Mouse (Mus musculus) MEL (cell line): ENCODE measurements around the gene Dnase1l3. TPM values are rescaled to one million over a fixed set of nuclear protein-coding genes. Genes with fewer than 3 reads are reported as not detected.
"Not testable (repeated sequence)": the region's sequence is repeated elsewhere in the genome, so short reads cannot be mapped to it uniquely, and the experiment has no call there.

Experiments
- DNase-seq: peaks from one replicate; pipeline ENCODE4 v3.0.0; 2011; ENCODE audit warnings: low read depth, low spot score
- H3K27ac ChIP-seq: 2 replicates; pipeline ENCODE4 v1.5.1; 2012; ENCODE audit warnings: low read depth, mild to moderate bottlenecking, control low read depth, low read length, moderate library complexity; ENCODE audit not compliant: control insufficient read depth
- H3K27me3 ChIP-seq, 2 experiments: fragments of 150-350 bp in 1 of 2; sonication (generic) in 1 of 2; 2 replicates each; pipeline ENCODE4 v1.6.1; 2012; ENCODE audit warnings: low read length in 2 of 2, mild to moderate bottlenecking in 2 of 2, improper control_type of control experiment in 1 of 2, moderate library complexity in 1 of 2; ENCODE audit not compliant: insufficient read depth in 2 of 2, control insufficient read depth in 1 of 2
- H3K36me3 ChIP-seq, 2 experiments: 2 replicates each; pipeline ENCODE4 v1.6.1; 2012 to 2014; ENCODE audit warnings: low read length in 2 of 2, improper control_type of control experiment in 1 of 2, inconsistent platforms in 1 of 2, mild to moderate bottlenecking in 1 of 2; ENCODE audit not compliant: insufficient read depth in 2 of 2, control insufficient read depth in 1 of 2
- H3K4me1 ChIP-seq, 2 experiments: fragments of 150-350 bp in 1 of 2; sonication (generic) in 1 of 2; 2 replicates each; pipeline ENCODE4 v1.6.1; 2012; ENCODE audit warnings: low read length in 2 of 2, improper control_type of control experiment in 1 of 2, mild to moderate bottlenecking in 1 of 2; ENCODE audit not compliant: insufficient read depth in 2 of 2, control insufficient read depth in 1 of 2
- H3K4me3 ChIP-seq, 2 experiments: fragments of 150-350 bp in 1 of 2; sonication (generic) in 1 of 2; 2 replicates each; pipeline ENCODE4 v1.5.1; 2012; ENCODE audit warnings: low read depth in 2 of 2, low read length in 2 of 2, mild to moderate bottlenecking in 2 of 2, moderate library complexity in 2 of 2, control low read depth in 1 of 2, improper control_type of control experiment in 1 of 2; ENCODE audit not compliant: control insufficient read depth in 1 of 2, insufficient read depth in 1 of 2
- H3K79me2 ChIP-seq: 2 replicates; pipeline ENCODE4 v1.6.1; 2012; ENCODE audit warnings: mild to moderate bottlenecking, low read length, moderate library complexity; ENCODE audit not compliant: control insufficient read depth, poor library complexity, insufficient read depth
- H3K9ac ChIP-seq: 2 replicates; pipeline ENCODE4 v1.6.1; 2012; ENCODE audit warnings: low read depth, mild to moderate bottlenecking, control low read depth, low read length, moderate library complexity; ENCODE audit not compliant: control insufficient read depth, poor library complexity, severe bottlenecking
- H3K9me3 ChIP-seq: fragments of 150-350 bp; sonication (generic); replicated peaks from 2 replicates; pipeline ENCODE4 v1.6.1; 2012; ENCODE audit warnings: mild to moderate bottlenecking, low read length, improper control_type of control experiment, moderate library complexity; ENCODE audit not compliant: insufficient read depth
- EP300 ChIP-seq, 2 experiments: IDR thresholded peaks; 2 replicates each; pipeline ENCODE4 v1.6.1; 2011; ENCODE audit warnings: improper control_type of control experiment in 2 of 2, low read length in 2 of 2, low read depth in 1 of 2, mild to moderate bottlenecking in 1 of 2
- ETS1 ChIP-seq: IDR thresholded peaks from 2 replicates; pipeline ENCODE4 v1.6.1; 2012; ENCODE audit warnings: low read depth, mild to moderate bottlenecking, inconsistent platforms, low read length, improper control_type of control experiment, moderate library complexity
- GATA1 ChIP-seq: IDR thresholded peaks from 2 replicates; pipeline ENCODE4 v1.6.1; 2011; ENCODE audit warnings: low read depth, low read length, improper control_type of control experiment
- JUND ChIP-seq: IDR thresholded peaks from 2 replicates; pipeline ENCODE4 v1.6.1; 2011; ENCODE audit warnings: low read depth, mild to moderate bottlenecking, improper control_type of control experiment, low read length
- MAZ ChIP-seq: IDR thresholded peaks from 2 replicates; pipeline ENCODE4 v1.6.1; 2012; ENCODE audit warnings: low read depth, mild to moderate bottlenecking, inconsistent platforms, low read length, improper control_type of control experiment
- MEF2A ChIP-seq: IDR thresholded peaks from 2 replicates; pipeline ENCODE4 v1.6.1; 2014; ENCODE audit warnings: low read depth, mild to moderate bottlenecking, inconsistent platforms, low read length, improper control_type of control experiment; ENCODE audit not compliant: poor library complexity, insufficient replicate concordance, severe bottlenecking; ENCODE audit errors: extremely low read depth
- NELFE ChIP-seq: IDR thresholded peaks from 2 replicates; pipeline ENCODE4 v1.6.1; 2011; ENCODE audit warnings: low read depth, low read length, improper control_type of control experiment
- POLR2AphosphoS2 ChIP-seq: IDR thresholded peaks from 2 replicates; pipeline ENCODE4 v1.6.1; 2011; ENCODE audit warnings: low read length, improper control_type of control experiment
- SIN3A ChIP-seq: IDR thresholded peaks from 2 replicates; pipeline ENCODE4 v1.6.1; 2012; ENCODE audit warnings: low read length, improper control_type of control experiment, inconsistent platforms
- SMC3 ChIP-seq: IDR thresholded peaks from 2 replicates; pipeline ENCODE4 v1.6.1; 2011; ENCODE audit warnings: low read depth, low read length, improper control_type of control experiment
- ZKSCAN1 ChIP-seq: IDR thresholded peaks from 2 replicates; pipeline ENCODE4 v1.6.1; 2012; ENCODE audit warnings: low read depth, mild to moderate bottlenecking, inconsistent platforms, low read length, improper control_type of control experiment, moderate library complexity
- polyA plus RNA-seq, 2 experiments: library from polyadenylated mRNA; stranded (reverse) in 1 of 2; unstranded in 1 of 2; fragments of >175 nt in 1 of 2; fragments of >200 nt in 1 of 2; gene quantifications; 2 replicates each; pipeline versions ENCODE4 v1.2.1 to v1.2.4; 2012; ENCODE audit warnings: low replicate concordance in 2 of 2, low read depth in 1 of 2; ENCODE audit not compliant: insufficient read length in 2 of 2, insufficient read depth in 1 of 2, missing spikeins in 1 of 2
- total RNA-seq: library from RNA; depleted of rRNA; stranded (reverse); fragments of 300-350 nt; gene quantifications from 2 replicates; pipeline ENCODE4 v1.2.3, GENCODE M21; 2012

Dnase1l3 gene
- total and polyA plus RNA-seq, 3 experiments: not detected

DNA sequence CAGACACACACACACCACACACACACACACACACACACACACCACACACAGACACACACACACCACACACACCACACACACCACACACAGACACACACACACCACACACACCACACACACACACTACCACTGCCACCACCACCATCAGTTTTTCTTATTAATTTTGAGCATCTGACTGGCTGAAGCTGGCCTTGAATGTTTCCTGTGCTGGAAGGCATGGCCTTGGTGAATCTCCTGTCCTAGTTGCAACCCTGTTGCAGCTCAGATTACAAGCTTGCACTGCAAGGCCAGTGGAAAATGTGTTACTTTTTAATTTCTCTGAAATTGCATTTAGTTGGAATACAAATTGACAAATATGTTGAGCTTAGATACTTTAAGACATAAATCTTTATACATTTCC, 12.7 kb upstream of the Dnase1l3 start:
- Histone ChIP-seq H3K9me3 (no peaks in the 10 kb centered on the region), H3K79me2 (no peaks in the 10 kb centered on the region), H3K4me1 (no peaks in the 10 kb centered on the region), H3K27ac (no peak overlapping the region), H3K27me3 (0 out of 4 replicates have a peak, but pooled peaks cover 0 to 2% of the 10 kb centered on the region in 2 experiments), H3K36me3 (no peaks in the 10 kb centered on the region), H3K9ac (no peak overlapping the region), H3K4me3 (no peak overlapping the region)
- no peak for TF ChIP-seq MEF2A
- no peak for DNase-seq

- not testable (repeated sequence) for H3K27me3 ChIP-seq, H3K9ac ChIP-seq, H3K79me2 ChIP-seq, H3K9me3 ChIP-seq, H3K4me3 ChIP-seq, H3K4me1 ChIP-seq, DNase-seq, H3K36me3 ChIP-seq, H3K27ac ChIP-seq
Observed at GRCm38 (mm10) chr14:8006061-8006460, 11.7 kb upstream of the Dnase1l3 start.

- no peak for DNase-seq
- H3K27ac ChIP-seq: no peak overlapping the region
- H3K9ac ChIP-seq: no peak overlapping the region
- no peaks in the 10 kb centered on the region for H3K4me1 ChIP-seq
- H3K27me3 ChIP-seq: no peaks in the 10 kb centered on the region; a peak in 1 of 4 replicates
- no peaks in the 10 kb centered on the region for H3K79me2 ChIP-seq
- no peaks in the 10 kb centered on the region for H3K9me3 ChIP-seq
- TF ChIP-seq GATA1 (no peak), EP300 (IDR thresholded peaks at IDR 0.05; ENCODE audit: low read depth in 1 of 2, low read length in 2 of 2) (no peak), ETS1 (no peak)
- H3K4me3 ChIP-seq: no peak overlapping the region
- no peaks in the 10 kb centered on the region for H3K36me3 ChIP-seq
Observed at GRCm38 (mm10) chr14:8003727-8004670, 9.6 kb upstream of the Dnase1l3 start.

DNA sequence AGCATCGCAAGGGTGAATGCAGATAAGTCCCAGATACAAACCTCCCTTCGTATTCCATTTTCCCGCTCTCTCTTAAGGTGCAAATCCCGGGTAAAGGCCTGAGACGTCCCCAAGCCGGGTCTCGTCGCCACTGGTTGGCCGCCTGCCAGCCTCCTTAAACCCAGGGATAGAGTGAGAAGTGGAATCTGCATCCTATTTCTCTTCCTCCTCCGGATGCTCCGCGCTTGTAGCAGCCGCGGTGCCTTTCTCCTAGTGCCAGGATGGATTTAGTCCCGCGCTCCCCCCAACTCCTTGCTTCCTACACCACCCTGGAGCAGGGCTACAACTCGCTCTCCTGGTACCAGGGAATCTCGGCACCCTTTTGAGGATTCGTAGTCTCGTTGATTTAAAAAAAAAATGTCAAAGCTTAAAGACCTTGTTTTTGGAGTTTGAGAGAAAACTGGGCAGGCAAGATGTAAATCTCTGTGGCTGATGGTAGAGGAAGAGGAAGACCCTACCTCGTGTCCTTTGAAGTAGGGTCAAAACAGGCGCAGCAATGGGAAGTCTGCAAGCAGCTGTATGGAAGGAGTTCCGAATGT, 8.8 kb upstream of the Dnase1l3 start:
- DNase-seq: no peak
- TF ChIP-seq MAZ (no peak), NELFE (no peak), POLR2AphosphoS2 (no peak), SIN3A (no peak), ZKSCAN1 (no peak), JUND (no peak), SMC3 (no peak)
- TF ChIP-seq, all 39 proteins: peak for 0
- H3K4me3 ChIP-seq: no peak overlapping the region
- H3K27ac ChIP-seq: no peak overlapping the region
- H3K79me2 ChIP-seq: no peaks in the 10 kb centered on the region
- H3K4me1 ChIP-seq: no peaks in the 10 kb centered on the region
- H3K36me3 ChIP-seq: no peaks in the 10 kb centered on the region
- H3K9me3 ChIP-seq: no peaks in the 10 kb centered on the region
- no peaks in the 10 kb centered on the region; a peak in 1 of 4 replicates for H3K27me3 ChIP-seq
- no peak overlapping the region for H3K9ac ChIP-seq
